Mouse (Mus musculus) hindbrain, embryonic 10.5 days (tissue): ENCODE measurements at regions not wholly inside any gene's neighbourhood (a gene's known extent, or its start where the extent isn't known, plus 50 kb on each side); places are given as distances from the start of the nearest gene placed in this dataset.
A peak's percentile ranks its signal among the peaks of the same experiment; 100 is the strongest.

Source experiments
- DNase-seq: peaks from one replicate; pipeline ENCODE4 v3.0.0-alpha.2; 2017; ENCODE audit warnings: low spot score
- H3K27ac ChIP-seq: fragments of 300-500 bp; sonication (generic); 2 replicates; pipeline ENCODE4 v1.5.1; 2016; ENCODE audit warnings: mild to moderate bottlenecking, moderate library complexity
- H3K27me3 ChIP-seq: fragments of 300-500 bp; sonication (generic); 2 replicates; pipeline ENCODE4 v1.6.1; 2016; ENCODE audit warnings: mild to moderate bottlenecking; ENCODE audit not compliant: poor library complexity, insufficient read depth, severe bottlenecking
- H3K36me3 ChIP-seq: fragments of 300-500 bp; sonication (generic); 2 replicates; pipeline ENCODE4 v1.6.1; 2016; ENCODE audit warnings: mild to moderate bottlenecking, moderate library complexity
- H3K4me1 ChIP-seq: fragments of 300-500 bp; sonication (generic); replicated peaks from 2 replicates; pipeline ENCODE4 v1.6.1; 2016; ENCODE audit warnings: mild to moderate bottlenecking
- H3K4me3 ChIP-seq: fragments of 300-500 bp; sonication (generic); 2 replicates; pipeline ENCODE4 v1.5.1; 2016; ENCODE audit warnings: mild to moderate bottlenecking, moderate library complexity
- H3K9me3 ChIP-seq: fragments of 300-500 bp; sonication (generic); 2 replicates; pipeline ENCODE4 v1.6.1; 2016; ENCODE audit warnings: mild to moderate bottlenecking, moderate library complexity
- WGBS: fragments of 180-500 bp; shearing (Covaris S2); methylation state at CpG from one replicate; pipeline ENCODE4 v1.1.7; 2016; 5-methylcytosine and 5-hydroxymethylcytosine counted together

GRCm38 (mm10) chr17:83914603-83915002, 66.8 kb upstream of the Haao start:
- Histone ChIP-seq H3K27me3 (no peaks in the 10 kb centered on the region), H3K36me3 (no peaks in the 10 kb centered on the region), H3K4me3 (no peak overlapping the region), H3K9me3 (no peaks in the 10 kb centered on the region), H3K4me1 (peaks cover 16% of the 10 kb centered on the region; the same call in 1 of the 2 replicates), H3K27ac (no peak overlapping the region)
- no peak for DNase-seq
- 97% methylated on average over 1 of the region's 1 CpGs for WGBS

- H3K9me3 ChIP-seq: no peaks in the 10 kb centered on the region
- peak overlapping the region; percentile 65 for H3K27ac ChIP-seq
- DNase-seq: peak; percentile 53
- peaks cover 19% of the 10 kb centered on the region; the same call in 1 of the 2 replicates for H3K4me1 ChIP-seq
- 60% methylated on average over 13 of the region's 13 CpGs for WGBS
- H3K27me3 ChIP-seq: no peaks in the 10 kb centered on the region
- H3K36me3 ChIP-seq: no peaks in the 10 kb centered on the region
- H3K4me3 ChIP-seq: no peak overlapping the region
Observed at GRCm38 (mm10) chr17:83913711-83914415, 66.1 kb upstream of the Haao start.

GRCm38 (mm10) chr17:83912421-83912820, 64.7 kb upstream of the Haao start:
- H3K4me1 ChIP-seq: peaks cover 14% of the 10 kb centered on the region; the same call in 1 of the 2 replicates
- 88% methylated on average over 6 of the region's 6 CpGs for WGBS

GRCm38 (mm10) chr17:83908811-83909210, 61.0 kb upstream of the Haao start:
- WGBS: 93% methylated on average over 6 of the region's 6 CpGs
- Histone ChIP-seq H3K4me3 (no peak overlapping the region), H3K36me3 (no peaks in the 10 kb centered on the region), H3K27me3 (no peaks in the 10 kb centered on the region), H3K4me1 (peaks cover 5% of the 10 kb centered on the region; the same call in 1 of the 2 replicates), H3K27ac (0 out of 2 replicates have a peak overlapping the region, but pooled peaks have one; percentile 13), H3K9me3 (no peaks in the 10 kb centered on the region)
- DNase-seq: no peak

More at GRCm38 (mm10) chr17:83912421-83912820, 64.7 kb upstream of the Haao start:
- Histone ChIP-seq H3K4me3 (no peak overlapping the region), H3K27ac (no peak overlapping the region), H3K9me3 (no peaks in the 10 kb centered on the region), H3K36me3 (no peaks in the 10 kb centered on the region), H3K27me3 (no peaks in the 10 kb centered on the region)
- no peak for DNase-seq

DNA sequence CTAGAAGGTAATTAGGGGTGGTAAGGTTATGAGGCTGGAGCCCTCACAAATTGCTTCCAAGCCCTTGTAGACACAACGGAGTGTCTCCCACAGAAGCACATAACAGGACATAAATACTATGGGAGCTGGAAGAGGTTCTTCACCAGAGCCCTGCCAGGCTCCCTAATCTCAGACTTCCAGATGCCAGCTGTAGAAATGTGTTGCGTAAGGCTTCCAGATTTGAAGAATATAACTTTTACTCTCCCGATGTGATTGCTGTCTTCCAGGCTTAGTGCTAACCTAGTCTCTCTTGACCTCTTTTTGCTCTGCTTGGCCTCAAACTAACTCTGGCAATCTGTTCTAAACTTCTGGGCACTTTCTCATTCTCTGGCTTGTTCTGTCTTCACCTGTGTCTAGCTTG, 59.8 kb upstream of the Haao start:
- H3K27me3 ChIP-seq: no peaks in the 10 kb centered on the region
- H3K9me3 ChIP-seq: no peaks in the 10 kb centered on the region
- no peak overlapping the region for H3K27ac ChIP-seq
- peaks cover 7% of the 10 kb centered on the region for H3K4me1 ChIP-seq
- 91% methylated on average over 3 of the region's 3 CpGs for WGBS
- no peak overlapping the region for H3K4me3 ChIP-seq
- no peak for DNase-seq
- no peaks in the 10 kb centered on the region for H3K36me3 ChIP-seq

DNA sequence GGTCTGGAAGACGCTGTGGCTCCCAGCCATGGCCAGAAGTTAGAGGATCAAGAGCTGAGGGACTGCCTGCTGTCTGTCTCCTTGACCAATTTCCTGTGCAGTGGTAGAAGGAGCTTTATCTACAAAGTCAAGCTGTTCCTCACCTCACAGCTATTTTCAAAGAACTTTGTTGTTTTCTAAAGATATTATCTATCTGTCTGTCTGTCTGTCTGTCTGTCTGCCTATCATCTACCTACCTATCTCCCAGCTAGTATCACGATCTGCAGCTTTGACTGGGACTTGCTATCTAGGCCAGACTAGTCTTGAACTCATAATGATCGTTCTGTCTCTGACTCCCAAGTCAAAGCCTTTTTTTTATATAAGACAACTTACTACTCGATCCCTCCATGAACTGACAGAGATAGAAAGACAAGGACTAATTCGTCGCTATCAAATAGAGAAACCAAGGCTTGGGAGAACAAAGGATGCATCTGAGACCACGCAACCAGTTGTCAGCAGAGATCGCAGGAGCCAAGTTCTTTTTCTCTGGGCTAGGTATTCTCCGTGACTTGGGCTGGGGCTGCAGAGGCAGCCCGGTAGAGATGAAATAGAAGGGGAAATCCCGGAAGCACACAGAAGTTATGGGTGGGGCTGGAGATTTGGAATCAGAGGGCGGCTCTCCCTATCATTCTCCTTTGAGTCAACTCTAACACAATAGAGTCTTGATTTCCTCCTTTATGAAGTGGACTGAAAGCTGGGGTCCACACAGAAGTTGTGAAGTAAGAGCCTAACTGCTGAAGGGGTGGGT, 59.2 kb upstream of the Haao start:
- DNase-seq: no peak
- Histone ChIP-seq H3K36me3 (no peaks in the 10 kb centered on the region), H3K27ac (peak overlapping the region; percentile 8; the same call in 1 of the 2 replicates), H3K27me3 (no peaks in the 10 kb centered on the region), H3K4me1 (peaks cover 13% of the 10 kb centered on the region), H3K4me3 (no peak overlapping the region), H3K9me3 (no peaks in the 10 kb centered on the region)
- 89% methylated on average over 12 of the region's 12 CpGs for WGBS

DNA sequence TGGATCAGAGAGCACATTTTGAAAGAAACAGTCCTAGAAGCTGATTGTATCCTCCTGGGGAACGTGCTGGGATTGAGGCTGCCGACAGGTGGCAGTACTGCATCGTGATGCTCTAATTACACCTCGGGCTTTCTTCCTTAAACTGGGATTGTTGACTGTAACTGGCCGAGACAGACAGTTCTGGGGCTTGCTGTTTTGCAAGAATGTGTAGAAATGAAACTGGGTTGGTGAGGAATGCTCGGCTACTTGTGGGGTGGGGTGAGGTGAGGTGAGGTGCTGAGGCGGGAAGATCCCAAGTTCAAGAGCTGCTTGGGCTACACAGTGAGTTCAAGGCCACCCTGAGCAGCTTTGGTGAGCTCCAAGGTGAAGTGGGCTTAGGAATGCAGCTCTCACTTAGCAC, 55.7 kb upstream of the Haao start:
- Histone ChIP-seq H3K9me3 (no peaks in the 10 kb centered on the region), H3K4me1 (peaks cover 15% of the 10 kb centered on the region), H3K4me3 (no peak overlapping the region), H3K36me3 (no peaks in the 10 kb centered on the region), H3K27ac (peak overlapping the region; percentile 75; the same call in 1 of the 2 replicates), H3K27me3 (0 out of 2 replicates have a peak, but pooled peaks cover 6% of the 10 kb centered on the region)
- 5% methylated on average over 7 of the region's 7 CpGs for WGBS
- peak; percentile 84 for DNase-seq

DNA sequence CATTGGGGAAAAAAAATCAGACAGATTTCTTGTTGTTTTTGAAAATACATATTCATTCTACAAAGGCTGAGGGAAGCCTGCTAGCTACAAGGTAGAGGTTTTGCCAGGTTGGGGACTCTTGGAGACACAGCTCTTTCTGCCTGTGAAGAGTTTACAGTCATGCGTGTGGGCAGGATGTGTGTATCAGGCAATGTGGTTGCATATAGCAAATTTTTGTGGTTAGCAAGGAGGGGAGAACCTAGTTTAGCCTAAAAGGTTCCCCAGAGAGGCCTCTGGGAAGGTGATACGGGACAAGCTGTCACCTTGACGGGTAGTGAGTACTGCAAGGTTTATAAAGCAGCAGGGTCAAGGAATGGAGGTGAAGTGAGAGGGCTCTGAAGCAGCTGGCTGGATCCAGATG, 54.8 kb upstream of the Haao start:
- 61% methylated on average over 3 of the region's 3 CpGs for WGBS

DNA sequence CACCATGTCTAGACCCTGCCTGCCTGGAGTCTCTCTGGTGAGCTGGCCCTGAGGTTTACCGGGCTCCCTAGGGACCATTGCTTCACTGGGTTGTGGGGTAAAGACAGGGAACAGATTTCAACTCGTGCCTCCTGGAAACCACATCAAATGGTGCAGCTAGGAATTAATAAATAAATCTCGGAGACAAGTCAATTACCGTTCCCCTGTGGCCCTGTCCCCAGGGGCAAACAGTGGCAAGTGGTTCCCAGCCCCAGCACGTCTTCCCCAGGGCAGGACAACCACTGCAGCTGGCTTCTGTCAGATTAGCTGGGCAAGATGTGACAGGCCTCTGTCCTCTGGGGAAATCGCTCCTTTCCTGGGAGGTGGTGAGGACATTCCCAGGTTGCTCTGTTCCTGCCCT, 54.3 kb upstream of the Haao start:
- DNase-seq: no peak
- WGBS: 57% methylated on average over 6 of the region's 6 CpGs
- Histone ChIP-seq H3K4me3 (no peak overlapping the region), H3K4me1 (peaks cover 27% of the 10 kb centered on the region), H3K27ac (peak overlapping the region; percentile 60; the same call in 1 of the 2 replicates), H3K27me3 (0 out of 2 replicates have a peak, but pooled peaks cover 6% of the 10 kb centered on the region), H3K9me3 (no peaks in the 10 kb centered on the region), H3K36me3 (no peaks in the 10 kb centered on the region)

More for the DNA sequence above, 54.8 kb upstream of the Haao start:
- Histone ChIP-seq H3K27me3 (0 out of 2 replicates have a peak, but pooled peaks cover 6% of the 10 kb centered on the region), H3K27ac (peak overlapping the region; percentile 60), H3K4me3 (no peak overlapping the region), H3K4me1 (peaks cover 23% of the 10 kb centered on the region), H3K9me3 (no peaks in the 10 kb centered on the region), H3K36me3 (no peaks in the 10 kb centered on the region)
- no peak for DNase-seq

DNA sequence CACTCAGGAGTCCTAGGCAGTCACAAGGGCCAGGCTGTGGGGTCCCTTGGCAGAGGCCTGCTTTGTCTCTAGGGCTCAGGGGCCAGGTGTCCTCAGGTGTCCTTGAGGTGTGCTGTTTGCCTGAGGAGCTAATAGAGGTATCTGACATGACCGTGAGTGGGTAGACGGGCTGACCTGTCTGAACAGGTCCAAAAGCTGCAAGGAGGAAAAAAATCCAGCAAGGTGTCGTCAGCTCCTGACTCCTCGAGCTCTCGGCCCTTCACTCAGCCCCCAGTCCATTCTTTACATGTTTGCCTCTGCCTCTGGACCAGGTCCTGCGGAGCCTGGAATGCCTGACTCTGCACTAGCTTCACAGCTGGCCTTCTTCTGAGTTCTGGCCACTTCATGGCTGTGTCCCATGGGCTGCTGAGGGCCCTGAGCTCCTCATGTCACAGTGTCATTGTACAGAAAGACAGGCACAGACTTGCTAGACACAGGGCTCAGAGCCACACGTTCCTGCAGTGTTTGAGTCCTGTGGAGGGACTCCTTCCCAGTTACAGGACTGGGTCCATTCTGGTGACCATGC, 51.9 kb upstream of the Haao start:
- Histone ChIP-seq H3K36me3 (no peaks in the 10 kb centered on the region), H3K27ac (0 out of 2 replicates have a peak overlapping the region, but pooled peaks have one; percentile 26), H3K9me3 (no peaks in the 10 kb centered on the region), H3K4me3 (no peak overlapping the region), H3K4me1 (peaks cover 38% of the 10 kb centered on the region), H3K27me3 (0 out of 2 replicates have a peak, but pooled peaks cover 6% of the 10 kb centered on the region)
- 78% methylated on average over 7 of the region's 7 CpGs for WGBS
- DNase-seq: no peak

DNA sequence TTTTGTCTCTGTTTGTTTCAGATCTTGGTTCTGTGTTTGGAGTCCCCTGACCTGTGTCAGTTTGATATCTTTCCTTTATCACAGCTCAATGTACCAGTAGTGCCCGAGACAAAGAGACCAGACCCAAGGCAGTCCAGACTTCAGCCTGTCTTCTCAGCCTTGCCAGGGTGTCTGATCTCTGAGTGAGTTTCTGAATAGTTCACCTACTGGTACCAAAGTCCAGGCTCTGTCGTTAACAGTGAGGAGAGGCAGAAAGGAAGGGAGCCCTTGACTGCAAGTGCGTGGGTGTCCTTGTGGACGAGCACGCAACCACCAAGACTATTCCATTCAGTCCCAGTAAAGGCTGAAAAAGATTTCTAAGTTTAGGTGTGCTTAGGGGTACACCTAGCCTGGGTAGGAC, 50.8 kb upstream of the Haao start:
- 86% methylated on average over 5 of the region's 5 CpGs for WGBS
- Histone ChIP-seq H3K36me3 (no peaks in the 10 kb centered on the region), H3K9me3 (no peaks in the 10 kb centered on the region), H3K4me3 (no peak overlapping the region), H3K27me3 (0 out of 2 replicates have a peak, but pooled peaks cover 6% of the 10 kb centered on the region), H3K27ac (0 out of 2 replicates have a peak overlapping the region, but pooled peaks have one; percentile 8), H3K4me1 (peaks cover 38% of the 10 kb centered on the region)
- no peak for DNase-seq
